Mouse (Mus musculus): ENCODE data around the gene Pou2f2. TPM values are rescaled to one million over a fixed set of nuclear protein-coding genes. Genes with fewer than 3 reads are reported as not detected.
"Not testable (repeated sequence)": the region's sequence is repeated elsewhere in the genome, so short reads cannot be mapped to it uniquely, and the experiment has no call there.

Pou2f2 gene
- total RNA-seq, 1 experiment from 2014 or later: 0.96 TPM

GRCm38 (mm10) chr7:25067338-25067737 is 112.2 kb downstream of the Pou2f2 start:
- no peak for DNase-seq

GRCm38 (mm10) chr7:25063900-25064299 is 115.6 kb downstream of the Pou2f2 start:
- DNase-seq: no peak

GRCm38 (mm10) chr7:25063346-25063745 is 116.2 kb downstream of the Pou2f2 start:
- no peak for DNase-seq

- DNase-seq: peak; percentile 63
These were observed 120.7 kb downstream of the Pou2f2 start for GRCm38 (mm10) chr7:25058836-25059235.

- no peak for DNase-seq
These were observed 121.1 kb downstream of the Pou2f2 start for GRCm38 (mm10) chr7:25058394-25058793.

- no peak for DNase-seq
These were observed 121.6 kb downstream of the Pou2f2 start for GRCm38 (mm10) chr7:25057888-25058287.

GRCm38 (mm10) chr7:25056951-25057350 is 122.6 kb downstream of the Pou2f2 start:
- DNase-seq: no peak

- no peak for DNase-seq
These were observed 126.9 kb downstream of the Pou2f2 start for GRCm38 (mm10) chr7:25052587-25052986.

GRCm38 (mm10) chr7:25049295-25049930 is 130.1 kb downstream of the Pou2f2 start:
- no peak for DNase-seq

GRCm38 (mm10) chr7:25047363-25047762 is 132.2 kb downstream of the Pou2f2 start:
- DNase-seq: peak; percentile 77

- not testable (repeated sequence) for DNase-seq
These were observed 134.9 kb downstream of the Pou2f2 start for GRCm38 (mm10) chr7:25044599-25044998.

- DNase-seq: no peak
These were observed 137.6 kb downstream of the Pou2f2 start for GRCm38 (mm10) chr7:25041921-25042320.

Small RNAs within 50 kb of the gene (microRNA-seq; reads per million reads assigned to microRNA genes)
- gene Mir6537: 0 reads per million in 2 experiments
- 0 reads per million in 2 experiments for gene Mir7048

Other genes with a start within 250 kb of the Pou2f2 start
- not detected in 2 replicates for gene Gm4881, start 235.2 kb downstream of the Pou2f2 start, total RNA-seq (2021)
- 212 and 238 TPM in 2 replicates for gene Rabac1, start 207.0 kb downstream of the Pou2f2 start, total RNA-seq (2021)
- 35.6 and 39.8 TPM in 2 replicates for gene Atp1a3, start 173.8 kb downstream of the Pou2f2 start, total RNA-seq (2021)
- 18.6 and 21.3 TPM in 2 replicates for gene Grik5, start 107.4 kb downstream of the Pou2f2 start, total RNA-seq (2021)
- 18.8 and 19.2 TPM in 2 replicates for gene Zfp574, start 107.2 kb downstream of the Pou2f2 start, total RNA-seq (2021)
- gene Dedd2, start 40.9 kb upstream of the Pou2f2 start, total RNA-seq (2021): 17.4 and 17.9 TPM in 2 replicates
- gene Zfp526, start 41.7 kb upstream of the Pou2f2 start, total RNA-seq (2021): 9.0 and 11.6 TPM in 2 replicates
- gene Gsk3a, start 58.1 kb upstream of the Pou2f2 start, total RNA-seq (2021): 96.8 and 104 TPM in 2 replicates
- gene Erf, start 71.0 kb upstream of the Pou2f2 start, total RNA-seq (2021): 29.7 and 34.4 TPM in 2 replicates
- gene Cic, start 88.0 kb upstream of the Pou2f2 start, total RNA-seq (2021): 115 and 127 TPM in 2 replicates
- gene Pafah1b3, start 118.3 kb upstream of the Pou2f2 start, total RNA-seq (2021): 31.5 and 33.7 TPM in 2 replicates
- not detected in 2 replicates for gene Prr19, start 121.7 kb upstream of the Pou2f2 start, total RNA-seq (2021)
- 1.4 and 3.2 TPM in 2 replicates for gene Tmem145, start 126.4 kb upstream of the Pou2f2 start, total RNA-seq (2021)
- gene Megf8, start 137.4 kb upstream of the Pou2f2 start, total RNA-seq (2021): 39.1 and 39.7 TPM in 2 replicates
- not detected in 2 replicates for gene Cnfn, start 190.0 kb upstream of the Pou2f2 start, total RNA-seq (2021)
- 400 and 439 TPM in 2 replicates for gene Lipe, start 219.0 kb upstream of the Pou2f2 start, total RNA-seq (2021)
- 0.53 TPM in 1 of 2 replicates, not detected in the other for gene Cxcl17, start 233.2 kb upstream of the Pou2f2 start, total RNA-seq (2021)